Mouse (Mus musculus) ES-E14 (cell line): Measurements from ENCODE around the gene Fcer1g.

Experiments used
- CHD2 ChIP-seq: IDR thresholded peaks from 2 replicates; pipeline ENCODE4 v1.6.1; 2014; ENCODE audit warnings: mild to moderate bottlenecking, low read depth, low read length, inconsistent platforms
- ZC3H11A ChIP-seq: IDR thresholded peaks from 2 replicates; pipeline ENCODE4 v1.6.1; 2012; ENCODE audit warnings: low read depth, mild to moderate bottlenecking, inconsistent platforms, low read length, borderline replicate concordance
- ZNF384 ChIP-seq: IDR thresholded peaks from 2 replicates; pipeline ENCODE4 v1.6.1; 2012; ENCODE audit warnings: low read depth, low read length, inconsistent platforms

DNA sequence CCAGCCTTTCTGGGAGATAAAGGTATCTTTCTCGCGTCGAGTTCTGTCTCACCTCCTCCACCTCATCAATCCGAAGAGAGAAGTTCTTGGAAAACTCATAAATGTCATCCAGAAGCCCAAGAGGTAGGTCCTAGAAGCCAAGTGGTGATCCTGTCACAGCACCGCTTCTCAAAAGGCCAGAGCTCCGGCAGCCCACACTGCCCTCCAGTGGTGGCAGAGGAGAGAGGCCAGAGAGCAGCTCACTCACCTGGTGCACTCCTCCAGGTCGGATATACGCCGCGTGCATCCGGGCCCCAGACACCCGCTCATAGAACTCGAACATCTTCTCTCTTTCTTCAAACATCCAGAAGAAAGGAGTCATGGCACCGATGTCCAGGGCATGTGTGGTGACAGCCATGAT, 4.3 kb upstream of the Fcer1g start:
- TF ChIP-seq CHD2 (no peak), ZC3H11A (peak; percentile 73; the same call in 1 of the 2 replicates), ZNF384 (no peak)
